Mouse (Mus musculus): ENCODE results near the gene Gm28043. TPM values are rescaled to one million over a fixed set of nuclear protein-coding genes. Genes with fewer than 3 reads are reported as not detected.
"Not testable (repeated sequence)": the region's sequence is repeated elsewhere in the genome, so short reads cannot be mapped to it uniquely, and the experiment has no call there.

Gm28043 gene
- total RNA-seq, 2 experiments from 2014 or later, result 1.0 to 1.3 TPM

GRCm38 (mm10) chr17:29705881-29706280 lies 91.2 kb downstream of the Gm28043 start:
- intact Hi-C loops (cut with DNase I), result loop anchor here (1.0 to 5.0 kb wide), 2 partner anchors 56 to 177 kb away; no protein-coding TSS in a partner anchor
- no peak for DNase-seq

- intact Hi-C loops (cut with DNase I), result loop anchor here (5.0 kb wide), 1 partner anchor 55 kb away; no protein-coding TSS in a partner anchor
Measured at GRCm38 (mm10) chr17:29706981-29707545, 92.4 kb downstream of the Gm28043 start.

DNA sequence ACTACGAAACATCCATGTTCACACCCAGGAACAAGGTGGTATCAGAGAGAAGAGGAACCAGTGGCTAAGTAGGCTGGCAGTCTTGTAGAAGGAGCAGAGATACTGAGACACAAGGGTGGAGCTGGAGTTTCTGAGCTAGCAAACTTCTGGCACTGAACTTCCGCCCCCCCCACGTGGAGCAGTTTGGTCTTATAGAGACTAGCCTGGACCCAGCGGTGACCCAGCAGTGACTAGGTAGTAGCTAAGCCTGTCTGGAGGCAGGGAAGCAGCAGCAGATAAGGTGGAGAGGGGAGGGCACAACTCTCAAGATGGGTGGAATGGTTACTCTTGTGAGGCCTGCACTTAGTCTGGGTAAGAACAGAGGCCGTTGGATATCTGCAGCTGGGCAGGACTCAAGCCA lies 94.1 kb downstream of the Gm28043 start:
- no peak for DNase-seq
- intact Hi-C loops (cut with DNase I), result loop anchor here (5.0 kb wide), 1 partner anchor 54 kb away; no protein-coding TSS in a partner anchor

More at GRCm38 (mm10) chr17:29706981-29707545, 92.4 kb downstream of the Gm28043 start:
- DNase-seq, result no peak

DNA sequence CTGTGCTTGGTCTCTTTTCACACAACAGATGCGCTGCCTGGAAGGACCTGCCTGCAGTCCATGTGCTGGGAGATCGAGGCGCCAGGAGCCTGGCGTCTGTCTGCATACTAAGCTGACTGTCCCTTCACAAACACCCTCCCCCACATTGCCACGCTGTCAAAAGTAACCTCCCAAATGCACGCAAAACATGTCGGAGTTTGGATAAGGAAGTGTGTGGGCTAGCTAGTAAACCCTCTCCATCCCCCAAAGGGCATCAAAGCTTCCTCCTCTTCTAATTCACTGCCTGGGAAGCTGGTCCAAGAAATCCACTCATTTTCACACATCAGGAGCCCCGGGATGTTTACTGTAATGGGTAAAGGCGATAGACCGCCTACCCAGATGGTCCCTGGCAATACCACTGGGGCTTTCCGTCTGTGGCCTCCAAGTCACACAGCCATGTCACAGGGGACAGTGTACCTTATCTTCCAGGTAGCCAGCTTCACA lies 95.9 kb downstream of the Gm28043 start:
- DNase-seq, result no peak
- intact Hi-C loops (cut with DNase I), result no loop called here

GRCm38 (mm10) chr17:29711076-29711744 lies 96.5 kb downstream of the Gm28043 start:
- intact Hi-C loops (cut with DNase I), result no loop called here
- DNase-seq, result no peak

- intact Hi-C loops (cut with DNase I), result no loop called here
- no peak for DNase-seq
Measured at GRCm38 (mm10) chr17:29711745-29712431, 97.2 kb downstream of the Gm28043 start.

- intact Hi-C loops (cut with DNase I), result no loop called here
- DNase-seq, result no peak
Measured at GRCm38 (mm10) chr17:29712565-29712964, 97.9 kb downstream of the Gm28043 start.

DNA sequence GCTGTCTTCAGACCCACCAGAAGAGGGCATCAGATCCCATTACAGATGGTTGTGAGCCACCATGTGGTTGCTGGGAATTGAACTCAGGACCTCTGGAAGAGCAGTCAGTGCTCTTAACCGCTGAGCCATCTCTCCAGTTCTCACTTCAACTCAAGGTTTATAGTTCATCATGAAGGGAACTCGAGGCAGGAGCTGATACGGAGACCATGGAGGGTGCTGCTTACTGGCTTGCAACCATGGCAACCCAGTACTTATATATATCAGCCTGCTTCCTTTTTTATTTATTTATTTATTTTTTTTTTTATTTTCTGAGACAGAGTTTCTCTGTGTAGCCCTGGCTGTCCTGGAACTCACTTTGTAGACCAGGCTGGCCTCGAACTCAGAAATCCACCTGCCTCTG lies 99.1 kb downstream of the Gm28043 start:
- intact Hi-C loops (cut with DNase I), result not testable (repeated sequence)

DNA sequence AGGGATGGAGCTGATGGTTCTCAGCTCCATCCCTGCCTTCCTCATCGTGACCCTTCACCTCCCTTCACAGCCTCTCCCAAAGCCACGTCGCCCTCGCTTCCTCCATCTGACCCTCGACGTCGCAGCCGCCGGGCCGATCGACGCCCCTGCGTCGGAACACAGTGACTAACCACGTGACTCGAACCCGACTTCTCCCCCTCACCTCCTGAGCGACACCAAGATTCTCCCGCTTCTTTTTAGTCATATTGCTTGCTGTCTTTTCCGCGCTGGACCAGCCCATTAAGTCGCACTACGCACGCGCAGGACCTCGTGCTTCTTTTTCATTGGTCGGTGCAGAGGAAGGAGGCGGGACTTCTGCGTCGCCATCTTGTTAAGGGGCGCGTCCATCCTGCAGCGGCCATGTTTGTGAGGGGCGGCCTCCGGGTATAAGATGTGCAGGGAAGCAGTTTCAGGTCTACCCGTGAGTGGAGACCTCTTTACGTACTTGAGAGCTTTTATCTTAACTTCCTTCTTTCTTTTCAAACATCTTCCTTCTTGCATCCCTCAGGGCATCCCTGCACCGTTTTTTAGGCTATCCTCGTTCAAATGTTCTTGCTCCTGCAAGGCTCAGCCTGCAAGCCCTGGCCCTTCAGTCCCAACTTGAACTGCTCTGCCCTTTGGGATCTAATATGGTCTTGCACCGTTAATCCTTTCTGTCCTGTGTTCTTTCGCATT lies 102.2 kb downstream of the Gm28043 start, which contains the start of gene Ccdc167:
TSS of gene Ccdc167 (minus strand) at position 313 of the 714 bp plus-strand sequence.
- intact Hi-C loops (cut with DNase I), result no loop called here
- DNase-seq, result peak; percentile 95 to 96

More for the DNA sequence above, 99.1 kb downstream of the Gm28043 start:
- DNase-seq, result not testable (repeated sequence)

DNA sequence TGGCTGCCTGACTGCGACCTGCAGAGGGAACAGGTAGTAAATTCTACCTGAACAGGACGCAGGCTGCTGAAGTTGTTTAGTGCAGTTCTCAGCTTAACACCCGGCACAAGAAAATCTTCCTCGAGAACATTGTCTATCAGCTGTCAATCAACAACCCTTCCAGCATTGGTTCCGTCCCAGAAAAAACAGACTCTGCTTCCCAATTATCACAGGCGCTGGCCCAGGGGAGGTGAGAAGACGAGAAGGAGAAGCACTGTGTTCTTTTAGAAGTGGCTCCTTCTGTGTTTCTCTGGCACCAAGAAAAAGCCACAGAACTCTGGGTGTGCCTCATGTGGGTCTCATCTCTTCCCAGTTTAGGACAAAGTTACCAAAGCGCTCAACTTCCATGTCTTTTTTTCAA lies 104.0 kb downstream of the Gm28043 start:
- DNase-seq, result no peak
- intact Hi-C loops (cut with DNase I), result no loop called here

- DNase-seq, result no peak
- intact Hi-C loops (cut with DNase I), result no loop called here
Measured at GRCm38 (mm10) chr17:29719628-29720575, 105.2 kb downstream of the Gm28043 start.

DNA sequence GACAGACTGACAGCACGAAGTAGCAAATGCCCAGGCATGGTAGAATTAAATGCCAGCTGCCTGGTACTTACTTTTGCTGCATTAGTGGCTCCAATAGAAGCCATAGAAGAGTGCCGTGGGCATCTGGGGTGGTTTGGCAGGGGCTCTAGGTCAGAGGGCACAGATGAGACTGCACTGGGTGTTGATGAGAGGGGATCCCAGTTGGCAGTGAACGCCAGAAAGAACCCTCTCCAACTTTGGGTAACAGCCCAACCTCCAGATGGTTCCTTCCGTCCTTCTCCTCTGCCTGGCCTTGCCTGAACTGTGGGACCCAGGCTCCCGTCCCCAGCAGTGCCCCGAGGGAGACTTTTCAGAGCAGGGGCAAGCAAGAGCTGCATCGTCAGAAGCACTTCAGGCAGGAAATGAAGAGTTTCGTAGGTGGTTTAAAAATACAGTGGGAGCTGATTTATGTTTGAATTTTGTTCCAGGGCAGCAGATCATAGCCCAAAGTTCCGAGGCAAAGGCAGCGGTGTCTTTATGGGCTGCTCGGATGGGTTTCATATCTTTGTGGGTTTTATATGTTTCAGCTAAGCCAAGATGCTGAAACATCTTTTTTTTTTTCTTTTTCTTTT lies 106.2 kb downstream of the Gm28043 start:
- no peak for DNase-seq
- intact Hi-C loops (cut with DNase I), result no loop called here

DNA sequence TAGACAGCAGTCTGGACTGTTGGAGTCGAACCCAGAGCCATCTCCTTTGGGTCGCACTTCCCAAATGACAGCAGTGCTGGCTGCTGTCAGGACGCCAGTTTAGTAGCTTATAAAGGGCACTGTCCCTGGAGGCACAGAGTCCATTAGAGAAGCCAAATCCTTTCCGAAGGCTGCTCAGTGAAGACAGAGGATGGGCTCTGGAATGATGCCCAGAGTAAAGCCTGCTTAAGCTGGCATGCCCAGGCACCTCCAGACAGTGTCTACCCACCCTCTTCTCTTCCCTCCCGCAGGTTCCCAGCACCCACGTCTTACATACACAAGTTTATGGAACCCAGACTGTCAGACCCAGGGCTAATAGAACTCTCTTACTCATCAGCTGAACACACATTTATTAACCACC lies 109.9 kb downstream of the Gm28043 start:
- intact Hi-C loops (cut with DNase I), result no loop called here
- no peak for DNase-seq

GRCm38 (mm10) chr17:29725027-29725620 lies 110.4 kb downstream of the Gm28043 start:
- intact Hi-C loops (cut with DNase I), result no loop called here
- DNase-seq, result no peak

DNA sequence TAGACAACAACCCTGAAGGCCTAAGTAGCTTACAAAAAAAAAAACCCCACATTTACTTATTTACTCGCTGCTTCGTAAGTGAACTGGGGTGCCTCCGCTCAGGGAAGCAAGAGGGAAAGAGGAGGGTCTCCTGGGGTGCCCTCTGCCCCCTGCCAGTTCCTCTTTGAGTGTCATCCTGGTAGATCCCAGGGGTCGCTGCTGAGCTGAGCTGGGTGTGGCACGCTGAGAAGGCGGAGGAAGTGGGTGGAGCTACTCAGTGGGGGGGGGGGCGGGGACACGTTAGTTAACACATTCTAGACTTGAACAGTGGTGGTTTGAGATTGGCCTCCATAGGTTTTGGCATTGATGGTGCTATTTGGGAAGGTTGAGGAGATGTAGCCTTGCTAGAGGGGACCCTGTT lies 113.4 kb downstream of the Gm28043 start:
- intact Hi-C loops (cut with DNase I), result no loop called here

DNA sequence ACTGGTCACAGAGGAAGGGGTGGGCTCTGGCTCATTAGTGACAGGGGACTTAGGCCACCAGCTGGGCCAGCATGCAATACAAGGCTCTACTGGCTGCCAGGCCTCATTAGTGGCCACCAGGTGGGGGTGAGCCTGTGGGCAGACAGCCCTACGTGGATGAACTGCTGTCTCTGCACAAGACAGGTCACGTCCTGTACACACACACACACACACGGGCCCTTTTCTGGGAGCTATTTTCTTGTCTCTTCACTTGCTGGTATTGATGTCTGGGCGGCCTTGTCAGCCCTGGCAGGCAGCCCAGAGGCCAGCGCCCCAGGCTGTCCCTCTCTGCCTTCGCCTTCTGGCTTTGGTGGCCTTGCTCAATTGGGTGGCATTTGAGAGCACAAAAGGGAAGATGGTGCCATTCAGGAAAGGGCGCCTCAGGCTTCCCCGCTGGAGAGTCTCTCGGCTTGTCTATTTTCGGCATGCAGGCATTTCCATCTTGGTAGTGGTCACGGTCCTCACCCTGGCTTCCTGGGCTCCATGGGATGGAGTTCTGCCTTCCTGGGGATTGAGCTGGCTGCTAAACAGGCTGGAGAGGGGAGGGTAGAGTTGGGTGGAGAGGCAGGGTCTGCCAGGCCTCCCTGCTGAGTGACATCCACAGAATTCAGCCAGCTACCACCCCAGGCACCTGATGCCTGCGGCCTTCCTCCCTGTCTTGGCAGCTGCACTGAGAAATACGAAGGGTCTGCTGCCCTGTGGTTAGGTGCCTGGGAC lies 116.0 kb downstream of the Gm28043 start:
- DNase-seq, result peak; percentile 37
- intact Hi-C loops (cut with DNase I), result no loop called here

More for the DNA sequence above, 113.4 kb downstream of the Gm28043 start:
- DNase-seq, result no peak

- DNase-seq, result no peak
- intact Hi-C loops (cut with DNase I), result no loop called here
Measured at GRCm38 (mm10) chr17:29731266-29731952, 116.7 kb downstream of the Gm28043 start.

All from heart, postnatal 14 days (tissue).